Mouse (Mus musculus) inflammation-experienced regulatory T-cells, adult 6 months (primary cell): ENCODE measurements around the gene Ankrd31. TPM values are rescaled to one million over a fixed set of nuclear protein-coding genes. Genes with fewer than 3 reads are reported as not detected.
"Not testable (repeated sequence)": the region's sequence is repeated elsewhere in the genome, so short reads cannot be mapped to it uniquely, and the experiment has no call there.

ENCODE experiments used
- ATAC-seq: one replicate; pipeline ENCODE4 v1.8.0; 2017
- polyA plus RNA-seq, 3 experiments: library from polyadenylated mRNA; unstranded; fragments of 100-300 nt; shearing (Covaris generic); gene quantifications; one replicate each; pipeline ENCODE4 v1.2.1; 2017

The Ankrd31 gene
- polyA plus RNA-seq, 3 experiments from 2014 or later, result not detected

DNA sequence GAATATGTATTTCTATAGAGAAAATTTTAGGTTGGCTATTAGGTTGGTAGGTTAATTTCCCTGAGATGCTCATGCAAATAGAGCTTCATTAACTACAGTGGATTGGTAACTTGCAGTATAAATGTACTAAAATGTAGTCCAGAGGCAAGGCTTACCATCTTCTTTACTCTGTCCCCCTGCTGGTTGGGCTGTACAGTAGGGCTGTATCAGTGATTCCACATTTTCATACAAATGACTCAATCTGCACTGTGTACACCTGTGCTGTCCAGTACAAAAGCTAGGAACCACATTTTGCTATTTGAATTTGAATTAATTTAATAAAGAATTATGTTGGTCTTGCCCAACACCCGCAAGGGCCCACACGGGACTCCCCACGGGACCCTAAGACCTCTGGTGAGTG is 111.1 kb downstream of the Ankrd31 start:
- no peak for ATAC-seq

DNA sequence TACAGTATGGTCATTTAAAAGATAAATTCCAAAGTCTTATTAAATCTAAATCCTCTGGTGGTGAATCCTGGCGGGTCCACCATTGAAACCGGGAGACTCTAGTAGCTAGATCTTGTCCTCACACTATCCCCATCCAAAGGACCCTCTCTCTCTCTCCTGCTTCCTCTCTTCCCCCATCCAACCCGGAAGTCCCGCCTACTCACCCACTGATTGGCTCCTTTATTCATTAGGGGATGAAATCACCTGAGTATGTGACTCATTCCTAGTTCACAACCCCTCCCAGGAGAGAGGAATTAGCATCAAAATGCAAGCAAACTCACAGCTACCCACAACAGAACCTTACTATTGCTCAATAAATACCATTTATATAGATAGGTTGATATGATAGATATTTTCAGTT is 122.7 kb downstream of the Ankrd31 start:
- no peak for ATAC-seq

DNA sequence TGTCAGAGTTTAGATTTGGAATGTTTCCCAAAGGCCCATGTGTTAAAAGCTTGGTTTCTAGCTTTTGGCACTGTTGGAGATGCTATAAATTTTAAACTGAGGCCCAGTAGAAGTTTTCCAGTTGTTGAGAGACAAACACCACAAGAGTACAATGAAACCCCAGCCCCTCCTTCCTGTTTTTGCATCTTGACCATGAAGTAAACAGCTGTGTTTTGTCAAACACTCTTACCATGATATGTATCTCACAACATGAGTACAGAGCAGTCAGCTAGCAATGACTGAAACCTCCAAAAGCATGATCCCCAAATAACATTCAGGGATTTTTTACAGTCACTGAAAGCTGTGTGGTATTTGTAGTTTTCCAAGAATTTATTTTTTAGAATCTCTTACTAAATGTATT is 126.0 kb downstream of the Ankrd31 start:
- no peak for ATAC-seq

DNA sequence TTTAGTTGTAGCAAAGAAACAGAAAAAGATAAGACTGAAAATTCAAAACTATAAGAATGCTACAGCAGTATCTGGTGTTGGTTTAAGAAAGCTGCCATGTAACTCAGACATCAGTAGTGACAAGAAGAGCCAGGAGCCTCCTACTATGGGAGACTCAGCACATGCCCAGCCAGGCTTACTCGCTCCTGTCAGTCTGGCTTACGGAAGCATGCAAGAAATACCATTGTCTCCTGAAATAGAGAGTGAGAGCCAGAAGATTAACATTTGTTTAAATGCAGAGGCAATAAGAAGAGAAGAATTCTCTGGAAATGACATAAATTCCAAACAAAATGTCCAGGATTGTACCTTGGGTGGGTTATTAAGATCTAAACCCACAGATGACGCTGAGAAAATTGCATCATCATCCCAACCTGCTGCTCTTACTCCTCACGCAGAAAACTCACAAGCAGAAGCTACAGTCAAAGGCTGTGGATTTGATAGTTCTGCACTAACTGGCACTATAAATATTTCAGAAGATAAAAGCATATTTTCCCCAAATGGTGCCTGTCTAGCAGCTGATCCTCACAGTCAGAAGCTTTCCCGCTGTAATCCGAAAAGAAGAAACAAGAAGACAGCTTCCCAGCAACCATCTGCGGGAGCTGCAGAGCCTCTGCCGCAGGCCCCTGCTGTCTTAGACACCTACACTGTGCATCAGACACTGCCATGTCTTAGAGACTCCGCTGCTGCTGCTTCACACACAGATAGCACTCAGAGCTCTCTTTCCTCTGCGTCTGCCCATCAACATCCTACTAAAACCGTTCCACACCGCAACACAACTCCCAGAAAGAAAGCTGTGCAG is 130.4 kb downstream of the Ankrd31 start:
- no peak for ATAC-seq

DNA sequence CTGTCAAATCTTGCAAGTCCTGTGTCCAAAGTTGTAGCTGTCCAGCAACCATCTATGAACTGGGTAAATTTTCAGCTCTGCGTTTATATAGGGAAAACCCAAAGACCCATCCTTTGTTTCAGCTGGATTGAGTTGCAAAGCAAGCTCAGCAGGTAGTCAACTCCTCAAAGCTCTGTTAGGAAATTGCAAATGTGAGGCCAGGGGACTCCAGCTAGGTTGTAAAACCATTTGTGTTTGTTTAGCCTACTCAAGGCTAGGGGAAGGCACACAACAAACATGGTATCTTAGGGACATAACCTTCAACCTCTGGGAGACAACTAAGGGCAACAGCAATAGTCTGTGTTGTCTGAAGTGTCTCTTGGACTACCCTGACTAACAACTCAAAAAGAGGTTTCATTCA is 136.5 kb downstream of the Ankrd31 start:
- ATAC-seq, result no peak

DNA sequence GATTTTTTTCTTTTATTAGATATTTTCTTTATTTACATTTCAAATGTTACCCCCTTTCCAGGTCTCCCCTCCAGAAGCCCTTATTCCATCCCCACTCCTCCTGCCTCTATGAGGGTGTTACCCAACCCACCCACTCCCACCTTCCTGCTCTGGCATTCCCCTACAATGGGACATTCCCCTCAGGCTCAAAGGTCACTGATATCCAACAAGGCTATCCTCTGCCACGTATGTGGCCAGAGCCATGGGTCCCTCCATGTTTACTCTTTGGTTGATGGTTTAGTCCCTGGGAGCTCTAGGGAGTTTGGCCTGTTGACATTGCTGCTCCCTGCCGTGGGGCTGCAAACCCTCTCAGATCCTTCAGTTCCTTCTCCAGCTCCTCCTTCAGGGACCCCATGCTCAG is 141.9 kb downstream of the Ankrd31 start:
- no peak for ATAC-seq

DNA sequence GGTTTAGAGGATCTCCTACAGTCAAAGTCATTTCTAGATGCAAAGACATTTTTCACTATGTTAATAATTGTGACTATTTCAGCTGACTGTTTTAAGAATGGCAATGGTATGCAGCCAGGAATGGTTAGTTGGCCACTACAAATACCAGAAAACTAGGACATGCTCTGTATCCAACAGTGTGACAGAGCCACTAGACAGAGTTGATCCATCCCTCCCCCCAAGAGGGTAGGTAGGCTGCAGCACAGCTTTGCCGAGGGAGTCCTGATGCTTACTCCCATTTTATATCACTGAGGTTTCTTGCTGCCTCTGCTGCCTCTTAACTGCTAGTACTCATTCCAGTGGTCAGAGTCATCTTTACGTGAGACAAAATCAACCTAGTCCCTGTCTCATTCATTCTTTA is 147.1 kb downstream of the Ankrd31 start:
- ATAC-seq, result no peak

DNA sequence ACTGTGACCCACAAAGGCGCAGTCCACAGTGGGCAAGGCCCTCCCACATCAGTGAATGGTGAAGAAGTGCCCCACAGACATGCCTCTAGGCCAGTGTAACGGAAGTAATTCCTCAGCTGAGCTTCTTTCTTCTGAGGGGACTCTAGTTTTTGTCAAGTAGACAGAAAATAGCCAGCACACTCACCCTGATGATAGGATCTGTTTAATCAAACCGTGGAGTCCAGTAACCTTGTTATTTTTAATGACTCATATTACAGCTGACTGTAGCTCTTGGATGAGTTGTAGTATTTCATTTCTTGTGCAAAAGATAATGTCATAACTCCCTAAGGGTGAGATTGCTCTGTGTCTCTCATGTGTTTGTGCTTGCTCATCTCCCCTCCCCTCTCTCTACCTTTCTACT is 158.6 kb downstream of the Ankrd31 start:
- no peak for ATAC-seq

DNA sequence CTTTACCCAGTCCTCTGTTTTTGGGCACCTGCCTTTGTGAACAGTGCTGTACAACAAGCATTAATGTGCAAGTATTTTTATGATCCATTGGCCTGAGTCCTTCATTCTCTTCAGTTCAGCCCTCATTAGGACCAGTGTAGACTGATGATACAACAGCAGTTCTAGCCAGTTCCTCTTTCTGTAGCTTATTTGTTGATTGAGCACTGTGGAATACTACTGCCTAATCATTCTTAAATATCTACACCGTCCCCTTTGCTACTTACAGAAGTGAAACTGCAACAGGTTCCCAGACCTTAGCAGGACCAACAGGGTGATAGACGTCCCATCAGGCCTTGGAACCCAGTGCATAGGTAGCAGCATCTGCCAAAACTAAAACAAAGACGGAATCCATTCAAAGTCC is 163.1 kb downstream of the Ankrd31 start:
- no peak for ATAC-seq

DNA sequence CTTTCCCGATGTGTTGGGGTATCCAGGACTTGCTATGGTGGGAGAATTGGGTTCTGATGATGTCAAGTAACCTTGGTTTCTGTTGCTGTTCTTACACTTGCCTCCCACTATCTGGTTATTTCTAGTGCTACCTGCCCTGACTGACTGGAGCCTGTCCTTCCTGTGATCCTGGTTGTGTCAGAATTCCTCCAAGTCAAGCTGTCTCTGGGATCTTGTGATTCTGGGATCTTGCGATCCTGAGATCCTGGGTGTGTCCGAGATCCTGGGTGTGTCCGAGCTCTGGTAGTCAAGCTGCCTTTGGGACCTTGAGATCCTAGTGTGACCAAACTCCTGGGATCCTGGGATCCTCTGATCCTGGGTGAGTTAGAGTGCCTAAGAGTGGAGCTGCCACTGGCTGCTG is 175.1 kb downstream of the Ankrd31 start:
- ATAC-seq, result not testable (repeated sequence)

DNA sequence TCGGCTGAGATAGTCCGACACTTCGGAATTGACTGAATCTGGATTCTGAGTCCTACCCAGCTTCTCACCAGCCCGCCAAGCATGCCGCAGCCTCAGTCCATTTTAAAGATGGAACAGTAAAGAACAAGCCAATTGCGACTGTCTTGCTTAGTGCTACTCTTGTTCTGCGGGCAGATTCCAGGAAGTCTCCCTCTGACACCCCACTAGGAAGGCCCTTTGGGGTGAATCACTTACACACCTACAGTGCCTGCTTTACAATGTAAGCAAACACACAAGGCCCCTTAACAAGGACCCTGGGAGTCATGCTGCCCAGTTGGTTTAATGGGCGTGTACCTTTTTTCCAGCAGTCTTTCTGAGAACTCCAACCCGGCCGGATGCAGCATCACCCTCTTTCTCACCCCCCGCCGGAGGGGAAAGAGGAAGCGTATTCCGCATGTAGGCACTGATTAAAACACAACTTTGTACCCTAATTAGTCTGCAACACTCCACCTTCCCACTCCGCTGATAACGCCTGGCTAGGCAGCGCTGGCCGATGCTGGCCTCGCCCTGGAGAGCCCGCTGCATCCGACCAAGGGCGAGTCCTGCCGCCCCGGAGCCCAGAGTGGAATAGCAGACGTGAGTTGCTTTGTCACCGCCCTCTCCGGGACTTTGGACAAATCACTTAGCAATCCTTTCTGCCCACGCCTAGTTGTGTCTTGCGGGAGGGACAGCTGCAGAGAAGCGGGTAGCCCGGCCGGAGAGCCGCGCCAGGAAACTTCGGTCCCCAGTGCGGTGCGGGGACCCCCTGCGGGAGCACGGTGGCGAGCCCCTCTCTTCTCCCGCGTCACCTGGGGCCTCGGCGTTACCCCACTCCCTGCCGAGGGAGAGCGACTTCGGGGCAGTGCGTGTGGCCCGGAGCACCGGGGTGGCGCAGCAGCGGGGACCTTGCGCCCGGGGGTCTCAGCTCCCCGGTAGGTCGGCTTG is 176.2 kb downstream of the Ankrd31 start, which contains the start of gene Gcnt4:
Gcnt4 (plus strand) TSS at position 691 of the 963 bp plus-strand sequence.
- peak; percentile 28 for ATAC-seq

DNA sequence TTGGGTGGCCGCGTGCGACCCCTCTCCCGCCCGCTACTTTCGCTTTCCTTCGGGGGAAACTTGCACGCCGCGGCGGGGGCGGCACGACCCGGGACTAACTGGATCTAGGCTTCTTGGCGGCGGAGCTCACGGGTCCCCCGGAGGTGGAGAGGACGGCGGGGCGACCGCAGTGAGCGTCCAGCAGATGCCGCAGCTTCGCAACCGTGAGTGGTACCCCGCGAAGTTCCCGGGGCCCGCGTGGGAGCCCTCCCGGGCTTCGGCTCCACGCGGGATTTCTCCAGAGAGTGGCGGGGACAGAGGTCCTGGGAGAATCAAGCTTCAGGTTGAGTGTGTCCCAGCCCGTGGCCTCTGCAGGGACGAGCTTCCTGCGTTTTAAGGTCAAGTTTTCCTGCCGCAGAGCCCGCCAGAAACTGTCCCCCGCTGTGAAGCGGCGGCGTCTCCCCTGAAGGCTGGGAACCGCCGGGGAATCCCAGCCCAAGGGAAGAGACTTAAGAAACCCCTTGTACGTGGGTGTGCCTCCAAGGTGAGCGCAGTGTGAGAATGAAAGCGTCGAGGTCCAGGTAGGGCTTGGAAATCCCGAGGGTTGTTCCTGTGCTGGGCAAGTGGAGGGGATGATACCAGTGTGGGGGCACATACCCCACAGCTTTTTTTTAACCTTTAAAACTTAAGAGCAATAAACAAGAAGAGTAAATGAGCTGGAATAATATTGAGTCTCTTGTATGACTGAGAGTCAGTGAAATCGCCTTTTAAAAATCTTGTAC is 177.1 kb downstream of the Ankrd31 start:
- no peak for ATAC-seq

DNA sequence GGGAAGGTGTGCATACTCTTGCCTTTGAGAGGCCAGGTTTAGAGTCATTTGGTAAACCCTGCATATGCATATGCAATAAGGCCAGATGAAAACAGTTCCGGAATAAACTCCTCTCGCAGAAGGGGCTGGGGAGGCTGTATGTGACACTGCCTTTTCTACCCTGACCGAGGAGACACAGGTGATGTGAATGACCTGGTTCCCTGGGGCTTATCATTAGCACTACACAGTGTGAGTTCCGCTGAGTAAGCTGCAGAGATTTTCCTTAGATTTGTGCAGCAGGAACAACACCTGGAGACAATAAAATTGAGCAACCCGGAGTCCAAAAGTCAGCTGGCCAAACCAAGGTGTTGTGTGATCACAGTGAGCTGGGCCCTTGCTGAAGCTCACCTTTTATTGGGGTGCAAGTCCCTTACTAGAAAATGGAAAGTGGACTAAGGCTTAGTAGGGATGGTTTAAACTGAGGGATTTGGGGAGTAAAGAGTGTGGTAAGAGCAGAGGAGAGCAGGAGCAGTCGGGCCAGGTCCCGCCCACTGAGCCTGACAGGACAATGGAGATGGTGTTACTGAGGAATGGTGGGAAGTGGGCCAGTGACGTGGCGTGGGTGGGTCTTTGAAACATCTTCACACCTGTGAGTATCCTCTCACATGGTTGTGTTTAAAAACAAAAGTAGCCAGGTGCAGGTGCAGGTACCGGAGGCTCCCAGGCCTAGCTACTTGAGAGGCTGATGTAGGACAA is 178.1 kb downstream of the Ankrd31 start:
- ATAC-seq, result no peak

DNA sequence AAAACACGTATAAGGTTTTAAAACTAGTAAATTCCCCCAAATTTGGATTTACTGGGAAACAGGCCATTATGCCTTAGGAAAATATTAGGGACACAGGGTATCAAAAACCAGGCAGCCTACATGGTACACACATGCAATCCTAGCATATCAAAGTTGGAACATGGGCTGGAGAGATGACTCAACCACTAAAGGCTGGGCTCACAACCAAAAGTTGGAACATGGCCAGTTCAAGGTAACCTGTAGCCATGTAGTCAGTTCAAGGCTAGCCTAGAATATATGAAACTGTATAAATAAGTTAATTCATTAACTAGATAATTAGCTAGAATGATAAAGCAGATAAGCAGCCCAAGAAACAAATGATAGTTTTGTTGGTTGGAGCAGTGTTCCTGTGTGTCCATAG is 179.7 kb downstream of the Ankrd31 start:
- no peak for ATAC-seq

DNA sequence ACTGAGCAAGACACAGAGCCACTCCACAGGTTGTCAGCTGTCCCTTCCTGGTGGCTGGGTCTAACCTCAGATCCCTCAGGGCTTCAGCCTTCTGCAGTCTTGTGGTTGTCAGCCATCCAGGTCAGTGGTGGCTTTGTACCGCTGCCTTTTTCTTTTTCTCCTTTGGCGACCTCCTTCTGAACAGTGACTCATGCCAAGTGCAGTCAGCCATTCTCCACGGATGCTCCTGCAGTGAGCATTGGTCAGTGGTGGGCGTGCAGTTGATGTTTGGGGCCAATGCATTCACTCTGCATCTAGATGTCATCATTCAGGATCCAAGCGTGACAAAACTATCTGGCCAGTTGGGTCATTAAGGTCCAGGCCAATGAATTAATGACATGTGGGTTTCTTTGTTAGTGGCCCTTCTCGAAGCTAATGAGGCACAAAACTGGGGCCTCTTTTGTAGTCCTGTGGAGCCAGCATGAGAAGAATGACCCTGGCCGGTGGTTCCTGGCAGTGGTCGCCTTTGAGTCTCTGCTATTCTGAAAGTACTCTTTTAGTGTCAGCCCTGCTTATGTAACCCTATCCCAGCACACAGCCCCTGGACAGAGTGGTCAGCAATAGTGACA is 180.5 kb downstream of the Ankrd31 start:
- no peak for ATAC-seq

DNA sequence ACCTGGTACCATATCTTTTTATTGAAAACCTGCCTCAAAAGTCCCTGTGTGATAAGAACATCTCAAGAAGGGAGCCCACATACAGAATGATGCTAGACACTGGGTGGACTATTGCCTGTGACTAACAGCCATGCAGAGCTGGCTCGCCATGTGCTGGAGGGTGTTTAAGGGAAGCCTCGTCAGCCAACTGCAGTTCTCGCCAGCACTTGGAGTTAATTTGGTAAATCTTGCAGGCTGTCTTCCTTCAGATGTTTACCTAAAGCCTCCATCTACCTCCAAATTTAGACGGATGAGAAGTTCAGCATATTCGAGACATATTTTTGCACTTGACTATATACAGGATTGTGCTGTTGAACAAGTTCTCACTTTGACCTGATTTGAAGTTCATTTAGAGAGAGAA is 184.7 kb downstream of the Ankrd31 start:
- ATAC-seq, result no peak

DNA sequence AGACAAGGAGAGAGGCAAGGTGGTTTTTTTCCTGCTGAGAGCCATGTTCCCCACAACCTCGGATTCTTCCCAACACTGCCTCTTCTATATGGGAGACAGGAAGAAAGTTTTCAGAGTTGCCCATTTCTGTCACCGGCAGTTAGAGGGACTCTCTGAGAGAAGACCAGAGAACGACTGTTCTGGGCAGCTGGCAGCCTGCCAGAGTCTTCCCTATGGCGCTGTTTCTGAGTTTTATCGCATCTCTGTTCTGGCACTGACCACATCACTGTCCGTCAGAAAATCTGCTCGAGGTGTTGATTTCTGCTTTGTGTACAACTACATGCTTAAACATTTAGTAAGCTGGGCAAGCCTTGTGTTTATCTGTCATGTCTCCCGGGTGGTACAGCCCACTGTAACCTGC is 185.3 kb downstream of the Ankrd31 start:
- ATAC-seq, result no peak

DNA sequence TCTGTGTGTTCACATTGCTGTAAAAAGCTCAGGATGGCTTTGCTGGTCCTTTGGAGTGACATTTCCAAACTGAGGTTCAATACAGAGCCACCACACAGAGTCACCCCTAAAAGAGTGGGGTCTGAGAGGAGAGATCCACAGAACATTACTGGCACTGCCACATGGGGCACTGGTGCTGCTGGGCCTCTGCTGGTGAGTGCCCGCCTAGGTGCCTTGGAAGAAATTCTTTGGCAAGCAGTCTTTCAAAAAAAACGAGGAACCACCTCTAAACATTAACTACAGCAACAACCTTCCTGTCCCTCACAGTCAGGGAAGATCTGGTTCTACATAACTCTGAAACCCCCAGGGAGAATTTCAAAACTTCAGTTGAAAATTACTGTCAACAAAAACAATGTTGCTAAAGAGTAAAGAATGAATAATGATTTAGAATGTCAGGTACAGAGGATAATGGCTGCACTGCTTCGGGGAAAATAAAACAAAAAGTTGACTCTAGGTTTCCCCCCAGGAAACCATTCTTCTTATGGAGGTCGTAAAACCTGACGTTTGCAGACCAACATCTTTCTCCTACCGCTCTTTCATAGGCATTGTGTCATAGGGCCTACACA is 188.2 kb downstream of the Ankrd31 start:
- no peak for ATAC-seq

DNA sequence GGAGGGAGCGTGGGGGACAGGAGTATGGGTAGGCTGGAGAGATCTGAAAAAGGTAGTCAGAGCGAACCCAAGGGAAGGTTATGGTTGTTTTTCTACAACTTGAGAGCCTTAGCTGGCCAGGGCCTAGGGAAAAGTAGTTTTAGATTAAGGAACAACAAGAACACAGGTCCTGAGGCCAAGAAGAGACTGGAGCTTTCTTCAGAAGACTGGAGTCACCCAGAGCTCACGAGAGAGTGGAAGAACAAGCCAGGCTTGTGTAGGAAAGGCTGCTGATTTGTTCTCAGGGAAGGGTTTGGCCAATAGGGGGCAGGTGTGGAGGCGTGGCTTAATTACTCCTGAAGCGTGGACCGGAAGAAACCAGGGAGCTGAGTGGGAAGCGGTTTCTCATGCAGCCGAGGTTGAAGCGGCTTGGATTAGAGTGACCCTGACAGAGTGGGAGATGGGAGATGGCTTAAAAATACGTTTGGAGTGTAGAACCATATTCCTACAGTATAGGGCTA is 189.0 kb downstream of the Ankrd31 start:
- ATAC-seq, result no peak

DNA sequence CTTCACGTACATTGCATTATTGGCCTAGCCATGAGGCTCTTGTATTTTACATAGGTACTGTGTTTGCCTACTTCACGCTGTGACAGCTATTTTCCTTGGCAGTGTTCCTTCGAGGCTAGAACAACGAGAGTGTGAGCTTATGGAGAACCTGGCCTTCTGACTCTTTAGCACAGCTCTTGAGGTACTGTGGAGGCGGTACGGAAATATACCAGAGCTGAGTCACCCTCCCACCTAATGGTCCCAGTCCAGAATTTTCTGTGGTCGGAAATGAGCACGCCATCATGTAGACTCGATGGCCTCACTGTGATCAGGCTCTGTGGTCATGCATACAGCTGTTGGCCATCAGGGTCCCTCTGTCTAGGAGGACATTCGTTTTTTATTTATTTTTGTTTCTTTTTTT is 191.6 kb downstream of the Ankrd31 start:
- ATAC-seq, result no peak

DNA sequence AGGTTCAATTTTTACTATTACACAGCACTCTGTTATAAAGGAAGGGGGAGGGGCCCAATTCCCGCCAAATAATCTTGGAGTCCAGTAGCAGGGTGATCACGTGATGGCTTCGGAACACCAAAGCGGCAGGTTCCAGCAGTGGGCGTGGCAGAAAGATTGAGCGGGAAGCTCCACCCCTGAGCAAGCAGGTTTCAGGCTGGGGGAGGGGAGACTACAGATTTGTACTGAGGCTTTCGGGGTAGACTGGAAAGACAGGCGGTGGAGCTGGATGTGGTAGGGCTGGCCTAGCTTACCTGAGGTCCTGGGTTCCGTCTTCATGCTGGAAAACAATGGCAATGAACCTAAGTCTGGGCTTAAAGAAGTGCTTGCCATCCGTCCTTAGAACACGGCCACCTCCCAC is 193.4 kb downstream of the Ankrd31 start:
- not testable (repeated sequence) for ATAC-seq
